Mouse (Mus musculus): ENCODE measurements around the gene Gramd1a.
A peak's percentile ranks its signal among the peaks of the same experiment; 100 is the strongest.

Gramd1a gene

DNA sequence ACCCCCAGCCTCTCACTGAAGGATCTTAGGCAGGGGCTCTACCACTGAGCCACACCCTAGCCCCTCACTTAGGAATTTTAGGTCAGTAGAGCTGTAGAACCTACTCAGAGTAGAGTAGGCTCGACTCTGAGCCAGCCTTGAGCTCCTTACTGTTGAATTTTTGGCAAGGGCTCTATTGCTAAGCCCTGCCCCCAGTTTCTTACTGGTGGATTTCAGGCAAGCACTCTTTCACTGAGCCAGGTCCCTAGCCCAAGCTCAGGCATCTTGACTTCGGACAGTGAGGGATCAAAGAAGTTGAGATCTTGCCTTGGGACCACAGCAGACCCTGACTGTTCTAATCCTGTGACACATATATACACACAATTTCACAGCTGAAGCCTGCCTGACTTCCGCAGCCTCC lies 32.0 kb downstream of the Gramd1a start:
- no peak for DNase-seq (ENCODE audit: low spot score)

DNA sequence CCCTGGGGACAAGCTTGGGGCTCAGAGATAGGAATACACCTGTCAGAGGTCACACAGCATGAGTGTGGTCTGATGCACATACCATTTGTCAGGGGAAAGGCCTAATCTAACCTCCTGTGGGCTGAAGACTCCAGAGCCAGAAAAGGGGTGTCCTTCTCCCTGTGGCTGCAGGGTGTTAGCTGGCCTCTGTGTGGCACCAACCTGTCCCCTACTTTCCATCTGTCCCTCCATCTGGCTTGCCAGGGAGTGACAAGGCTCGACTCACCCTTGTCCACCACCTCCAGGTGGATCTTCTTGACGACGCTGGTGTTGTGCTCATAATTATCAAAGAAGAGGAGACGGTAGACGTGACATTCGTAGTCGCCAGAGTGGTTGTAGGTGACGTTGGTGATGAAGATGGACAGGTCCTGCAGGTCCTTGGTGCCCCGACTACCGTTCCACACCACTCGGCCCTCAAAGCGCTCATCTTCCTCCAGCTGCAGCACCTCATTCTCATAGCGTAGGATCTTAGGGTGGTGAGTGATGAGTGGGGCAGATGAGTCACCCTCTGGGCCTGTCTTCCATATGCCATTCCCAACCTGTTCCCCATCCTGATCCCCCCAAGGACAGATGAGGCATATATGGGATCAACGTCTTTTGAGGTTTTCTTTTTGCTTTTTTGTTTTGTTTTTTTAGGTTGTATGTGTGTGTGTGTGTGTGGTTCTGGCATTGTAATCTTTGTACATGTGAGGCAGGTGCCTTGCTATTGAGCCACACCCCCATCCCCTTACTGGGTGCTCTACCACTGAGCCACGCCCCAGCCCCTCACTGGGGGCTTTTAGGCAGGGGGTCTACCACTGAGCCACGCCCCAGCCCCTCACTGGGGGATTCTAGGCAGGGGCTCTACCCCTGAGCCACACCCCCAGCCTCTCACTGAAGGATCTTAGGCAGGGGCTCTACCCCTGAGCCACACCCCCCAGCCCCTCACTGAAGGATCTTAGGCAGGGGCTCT lies 32.8 kb downstream of the Gramd1a start:
- DNase-seq (ENCODE audit: low spot score), result no peak

DNA sequence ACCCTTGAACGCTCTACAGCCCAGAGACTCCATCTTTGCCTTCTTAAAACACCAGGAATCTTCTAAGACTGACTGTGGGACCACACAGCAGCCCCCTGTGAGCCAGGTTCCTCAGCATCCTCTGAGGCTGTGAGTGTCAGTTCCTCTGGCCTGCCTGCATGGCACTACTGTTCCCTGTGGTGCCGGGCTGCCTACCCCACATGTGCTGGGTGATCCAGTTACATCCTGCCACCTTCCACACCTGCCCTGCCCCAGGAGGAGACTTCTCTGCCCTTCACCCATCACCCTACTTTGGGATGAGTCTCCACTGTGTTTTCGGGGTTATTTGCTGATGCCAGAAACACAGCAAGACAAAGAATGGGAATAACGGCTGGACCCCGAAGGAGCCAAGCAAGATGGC lies 36.1 kb downstream of the Gramd1a start:
- no peak for DNase-seq (ENCODE audit: low spot score)

DNA sequence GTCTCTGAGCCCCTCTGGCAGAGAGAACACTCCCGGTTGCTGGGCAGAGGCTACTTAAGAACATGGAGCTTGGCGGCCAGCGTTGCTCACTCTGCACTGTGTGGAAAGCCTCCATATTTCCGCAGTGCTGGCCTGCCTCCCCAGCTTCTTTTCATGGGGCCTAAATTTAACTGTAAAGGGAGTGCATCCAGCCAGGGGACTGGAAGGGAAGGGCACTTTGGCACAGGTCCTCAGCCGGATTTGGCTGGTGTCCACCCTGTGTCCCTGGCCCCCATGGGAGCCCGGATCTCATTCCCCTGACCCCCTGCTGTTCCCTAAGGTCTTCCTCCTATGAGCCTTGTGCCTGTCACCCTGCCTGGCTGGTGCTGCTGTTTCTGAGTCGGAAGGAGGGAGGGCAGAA lies 37.2 kb downstream of the Gramd1a start:
- no peak for DNase-seq (ENCODE audit: low spot score)

DNA sequence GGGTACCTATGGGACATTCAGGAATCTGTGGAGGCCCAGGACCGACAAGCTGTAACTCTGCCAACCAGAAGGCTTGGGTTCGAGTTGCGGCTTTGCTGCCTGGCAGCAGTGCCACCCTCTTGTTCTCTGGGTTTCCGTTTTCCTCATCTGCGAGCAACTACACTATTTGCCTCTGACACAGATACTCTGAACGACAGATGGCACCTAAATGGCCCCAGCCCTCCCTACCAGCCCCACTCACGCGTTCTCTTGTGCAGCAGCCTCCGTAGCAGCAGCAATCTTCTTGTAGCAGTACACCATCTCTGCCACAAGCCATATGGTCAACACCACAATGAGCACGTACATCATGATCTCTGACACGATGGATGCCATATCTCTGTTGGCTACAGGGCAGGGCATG lies 38.2 kb downstream of the Gramd1a start:
- DNase-seq (ENCODE audit: low spot score), result no peak

DNA sequence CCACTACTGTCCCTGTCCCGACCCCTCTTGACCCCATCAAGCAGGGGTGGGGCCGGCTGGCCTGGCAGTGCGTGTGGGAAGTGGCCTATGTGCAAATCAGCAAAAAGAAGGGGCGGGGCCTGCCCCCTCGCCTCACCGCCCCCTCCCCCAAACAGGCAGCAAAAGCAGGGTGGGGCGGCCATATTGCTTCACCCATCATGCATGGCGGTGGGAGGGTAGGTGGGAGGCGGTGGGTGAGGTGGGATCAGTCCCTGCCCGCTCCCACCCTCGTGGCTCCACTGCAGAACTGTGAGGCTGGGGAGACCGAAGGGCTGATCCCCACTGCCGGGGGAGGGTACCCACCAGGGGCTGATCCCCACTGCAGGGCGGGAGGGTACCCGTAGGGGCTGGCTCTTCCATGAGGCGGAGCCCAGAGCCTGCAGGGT lies 39.0 kb downstream of the Gramd1a start:
- DNase-seq (ENCODE audit: low spot score), result no peak

DNA sequence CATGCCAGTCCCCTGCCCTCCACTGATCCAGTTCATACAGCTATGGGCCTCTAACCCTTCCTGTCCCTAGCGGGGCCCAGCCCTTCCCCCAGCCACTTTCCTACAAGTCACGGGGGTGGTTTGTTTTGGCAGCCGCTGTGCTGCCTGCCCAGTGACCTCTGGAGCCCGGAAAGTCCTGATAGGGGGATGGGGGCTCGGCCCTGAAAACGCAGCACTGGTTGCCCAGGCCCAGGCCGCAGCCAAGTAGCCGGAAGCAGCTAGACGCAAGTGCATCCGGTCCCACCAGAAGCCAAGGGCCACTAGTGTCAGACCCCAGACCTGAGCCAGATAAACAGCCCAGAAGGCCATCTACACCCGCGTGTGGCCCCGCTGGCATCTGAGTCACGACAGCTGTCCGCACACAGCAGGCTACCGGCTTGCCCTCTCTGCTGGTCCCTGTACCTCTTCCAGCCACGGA lies 40.1 kb downstream of the Gramd1a start:
- no peak for DNase-seq (ENCODE audit: low spot score)

DNA sequence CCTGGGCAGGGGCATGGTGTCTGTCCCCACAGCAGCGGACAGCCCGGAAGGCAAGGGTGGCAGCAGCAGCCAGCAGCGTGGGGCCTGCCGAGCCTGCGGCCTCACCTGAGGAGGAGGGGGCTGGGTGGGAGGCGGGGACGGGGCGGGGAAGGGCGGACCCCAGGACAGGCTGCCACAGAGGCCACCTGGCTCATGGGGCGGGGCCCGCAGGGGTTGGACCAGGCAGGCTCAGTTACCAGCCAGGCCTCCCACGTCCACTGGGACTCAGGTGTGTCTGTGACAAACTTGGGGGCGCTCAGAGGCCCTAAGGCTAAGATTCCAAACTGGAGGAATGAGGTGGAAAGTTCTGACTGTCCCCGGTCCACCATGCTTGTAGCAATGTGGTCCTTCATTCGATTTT lies 40.5 kb downstream of the Gramd1a start, which contains the start of gene Hpn:
Hpn (minus strand) TSS at position 109 of the 400 bp plus-strand sequence.
- DNase-seq (ENCODE audit: low spot score), result no peak

DNA sequence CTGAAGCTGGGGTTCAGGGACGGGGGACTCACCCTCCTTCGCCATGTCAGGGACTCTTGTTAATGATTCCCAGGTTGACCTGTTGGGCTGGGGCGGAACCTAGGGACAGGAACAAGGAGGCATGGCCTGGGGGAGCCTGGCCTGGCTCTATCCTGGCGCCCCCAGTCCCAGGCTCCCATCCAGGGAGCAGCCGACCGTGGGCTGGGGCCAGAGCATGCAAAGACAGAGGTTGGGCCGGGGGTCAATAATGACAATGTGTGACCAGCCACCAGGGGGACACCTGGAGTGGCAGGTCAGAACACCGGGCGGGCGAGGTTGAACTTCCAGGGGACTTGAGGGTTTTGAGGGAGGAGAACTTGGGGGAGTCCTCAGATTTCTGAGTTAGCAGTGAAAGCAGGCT lies 41.0 kb downstream of the Gramd1a start:
- DNase-seq (ENCODE audit: low spot score), result no peak

DNA sequence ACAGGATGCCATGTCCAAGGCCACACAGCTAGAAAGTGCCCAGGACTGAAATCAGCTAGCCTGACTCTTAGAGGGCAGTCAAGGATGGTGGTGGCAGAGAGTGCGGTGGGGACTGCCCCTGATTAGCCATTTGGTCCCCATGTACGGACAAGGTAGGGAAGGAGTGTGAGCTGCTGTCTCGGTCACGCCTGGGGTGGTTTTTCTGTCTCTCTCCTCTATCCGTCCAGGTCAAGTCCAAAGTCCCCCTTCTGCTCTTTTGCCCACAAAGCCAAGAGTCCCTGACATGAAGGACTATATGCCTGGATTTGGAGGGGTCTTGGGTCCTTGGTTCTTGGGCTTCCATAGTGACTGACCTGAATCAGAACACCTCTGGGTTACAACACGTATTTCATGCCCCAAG lies 41.9 kb downstream of the Gramd1a start:
- DNase-seq (ENCODE audit: low spot score), result no peak

DNA sequence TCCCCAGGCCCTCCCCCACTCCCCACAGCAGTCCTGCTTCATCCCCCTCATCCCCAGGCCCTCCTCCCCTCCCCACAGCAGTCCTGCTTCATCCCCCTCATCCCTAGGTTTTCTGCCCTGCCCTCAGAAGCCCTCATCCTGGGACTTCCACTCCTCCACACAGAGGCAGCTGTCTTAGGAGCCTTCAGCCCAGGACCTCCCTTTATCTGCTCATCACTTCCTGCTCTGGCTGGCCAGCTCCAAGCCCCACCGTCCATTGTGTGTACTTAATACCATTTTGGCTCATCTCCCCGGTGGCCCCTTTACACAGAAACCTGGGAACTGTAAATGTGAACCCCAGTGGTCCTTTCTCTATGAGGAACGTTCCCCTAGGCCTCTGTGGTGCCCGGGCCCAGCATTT lies 43.7 kb downstream of the Gramd1a start:
- DNase-seq (ENCODE audit: low spot score), result no peak

DNA sequence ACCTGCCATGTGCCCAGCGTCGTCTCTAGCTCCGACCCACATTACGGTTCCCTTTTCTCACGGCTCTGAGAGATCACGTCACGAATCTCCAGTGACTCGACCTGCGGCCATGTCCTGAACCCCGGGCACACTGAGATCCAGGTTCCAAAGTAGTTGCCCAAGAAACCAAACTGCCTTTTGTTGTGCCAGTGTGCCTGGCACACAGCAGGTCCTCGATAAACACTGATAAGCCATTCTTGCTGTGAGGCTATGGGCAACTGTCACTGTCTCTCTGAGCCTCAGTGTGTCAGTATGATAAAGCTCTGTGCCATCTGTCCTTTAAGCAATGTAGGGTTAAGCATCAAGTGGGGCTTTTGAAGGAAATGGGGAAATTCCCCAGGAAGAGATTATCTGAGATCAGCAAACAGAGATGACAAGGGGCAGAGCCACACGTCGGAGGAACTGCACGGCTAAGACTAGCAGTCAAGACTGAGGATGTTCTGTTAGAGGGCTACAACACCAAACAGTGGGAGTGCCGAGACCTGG lies 44.8 kb downstream of the Gramd1a start:
- no peak for DNase-seq (ENCODE audit: low spot score)

DNA sequence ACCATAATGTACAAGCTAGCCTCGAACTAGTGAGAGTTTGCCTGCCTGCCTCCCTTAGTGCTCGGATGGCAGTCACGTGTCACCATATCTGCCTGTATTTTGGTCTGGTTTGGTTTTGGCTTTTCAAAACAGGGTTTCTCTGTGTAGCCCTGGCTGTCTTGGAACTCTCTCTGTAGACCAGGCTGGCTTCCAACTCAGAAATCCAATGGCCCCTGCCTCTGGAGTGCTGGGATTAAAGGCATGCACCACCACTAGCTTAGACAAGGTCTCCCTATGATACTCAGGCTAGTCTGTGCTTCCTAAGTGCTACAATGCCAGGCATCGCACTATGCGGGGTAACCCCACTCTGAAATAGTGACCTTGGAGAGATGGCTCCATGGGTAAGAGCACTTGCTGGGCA lies 45.9 kb downstream of the Gramd1a start:
- DNase-seq (ENCODE audit: low spot score), result no peak

DNA sequence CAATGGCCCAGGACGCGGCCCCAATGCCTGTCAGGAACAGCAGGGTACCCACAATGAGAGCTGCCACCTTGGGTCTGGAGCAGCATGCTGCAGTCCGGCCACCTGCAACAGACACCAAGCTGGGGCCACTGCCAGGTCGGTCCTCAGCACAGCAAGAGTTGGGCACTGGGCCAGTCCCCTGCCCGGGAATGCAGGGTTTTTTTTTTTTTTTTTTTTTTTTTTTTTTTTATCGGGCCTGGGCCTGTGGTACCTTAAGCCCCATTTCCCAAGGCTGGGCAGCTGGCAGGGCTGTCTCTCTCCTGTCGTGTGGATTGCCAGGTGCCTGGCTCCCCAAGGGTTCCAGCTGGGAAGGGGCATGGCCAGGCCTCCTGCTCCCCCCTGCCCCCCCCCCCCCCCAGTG lies 46.6 kb downstream of the Gramd1a start:
- no peak for DNase-seq (ENCODE audit: low spot score)

DNA sequence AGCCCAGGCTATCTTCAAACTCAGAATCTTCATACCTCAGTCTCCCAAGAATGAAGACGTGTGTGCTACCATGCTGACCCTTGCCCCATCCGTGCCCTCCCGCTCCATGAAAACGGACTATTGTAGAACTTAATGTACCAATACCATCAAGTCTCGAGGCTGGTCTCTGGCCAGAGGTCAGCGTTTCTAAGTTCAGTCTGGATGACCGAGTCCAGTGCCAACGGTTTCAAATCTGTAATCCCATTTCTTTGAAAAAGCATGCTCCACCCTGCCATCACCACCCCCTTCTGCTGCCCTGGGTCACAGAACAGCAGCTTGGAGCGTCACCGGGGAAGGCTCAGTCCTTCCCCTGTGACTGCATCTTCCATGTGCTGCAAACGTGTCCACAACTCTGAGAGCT lies 47.9 kb downstream of the Gramd1a start:
- DNase-seq (ENCODE audit: low spot score), result no peak

DNA sequence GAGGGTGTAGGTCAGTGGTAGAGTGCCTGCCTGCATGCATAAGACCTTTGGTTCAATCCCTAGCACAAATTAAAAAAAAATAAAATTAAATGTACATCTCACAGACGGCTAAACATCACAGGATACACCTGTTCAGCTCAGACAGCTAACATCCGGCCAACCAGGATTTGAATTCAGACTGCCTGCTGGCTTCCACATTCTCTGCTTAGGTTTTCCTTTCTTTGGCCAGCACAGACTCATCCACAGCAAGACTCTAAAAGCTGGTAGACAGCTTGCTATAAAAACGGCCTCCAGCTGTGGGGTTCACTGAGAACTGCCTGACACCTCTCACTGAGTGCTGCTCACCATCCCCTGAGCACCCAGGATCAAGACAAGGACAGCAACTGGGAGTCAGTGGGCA lies 49.5 kb downstream of the Gramd1a start:
- no peak for DNase-seq (ENCODE audit: low spot score)

DNA sequence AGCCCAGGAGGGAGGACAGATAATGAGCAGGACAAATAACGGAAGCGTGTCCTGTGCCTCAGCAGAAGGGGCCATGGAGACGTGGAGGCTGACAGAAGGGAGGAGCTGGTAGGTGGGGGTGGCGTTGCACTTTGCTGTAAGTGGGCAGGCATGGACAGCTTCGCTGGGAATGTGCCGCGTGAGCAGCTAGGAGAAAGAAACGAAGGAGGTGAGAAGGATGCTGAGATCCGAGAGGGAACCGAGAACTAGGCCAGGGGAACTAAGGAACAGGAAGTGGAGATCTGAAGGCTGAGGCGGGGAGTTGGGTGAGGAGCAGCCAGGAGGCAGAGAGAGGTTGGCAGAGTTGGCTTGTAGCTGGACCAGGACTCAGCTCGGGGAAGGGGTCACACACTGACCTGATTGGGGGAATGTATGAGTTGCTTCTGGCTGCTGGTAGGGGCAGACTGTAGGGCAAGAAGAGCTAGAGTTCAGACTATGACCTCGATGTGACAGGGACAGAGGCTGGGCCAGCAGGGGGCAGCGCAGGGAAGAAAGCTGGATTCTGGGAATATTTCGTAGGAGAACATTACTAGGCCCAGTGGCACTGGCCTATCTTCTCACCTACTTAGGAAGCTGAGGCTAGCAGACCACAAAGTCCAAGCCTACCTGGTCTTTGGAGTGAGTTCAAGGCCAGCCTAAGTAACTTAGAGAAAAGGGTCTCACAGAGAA lies 50.5 kb downstream of the Gramd1a start:
- DNase-seq (ENCODE audit: low spot score), result no peak

DNA sequence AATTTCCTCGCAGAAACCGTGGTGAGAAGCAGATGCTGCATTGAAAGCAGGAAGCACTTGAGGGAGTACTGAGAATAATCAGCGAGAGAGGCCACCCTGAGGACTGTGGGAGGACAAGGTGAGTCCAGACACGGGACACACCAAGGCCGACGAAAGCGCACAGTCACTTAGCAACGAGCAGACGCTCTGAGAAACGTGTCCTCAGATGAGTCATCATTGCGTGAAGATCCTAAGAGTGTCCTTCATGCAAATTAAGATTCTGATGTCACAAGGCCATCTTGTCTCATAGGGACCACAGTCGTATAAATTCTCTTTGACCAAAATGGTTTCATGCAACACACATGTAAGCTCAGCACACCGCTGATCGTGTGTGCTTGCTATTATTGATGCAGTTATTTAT lies 54.9 kb downstream of the Gramd1a start:
- no peak for DNase-seq (ENCODE audit: low spot score)

DNA sequence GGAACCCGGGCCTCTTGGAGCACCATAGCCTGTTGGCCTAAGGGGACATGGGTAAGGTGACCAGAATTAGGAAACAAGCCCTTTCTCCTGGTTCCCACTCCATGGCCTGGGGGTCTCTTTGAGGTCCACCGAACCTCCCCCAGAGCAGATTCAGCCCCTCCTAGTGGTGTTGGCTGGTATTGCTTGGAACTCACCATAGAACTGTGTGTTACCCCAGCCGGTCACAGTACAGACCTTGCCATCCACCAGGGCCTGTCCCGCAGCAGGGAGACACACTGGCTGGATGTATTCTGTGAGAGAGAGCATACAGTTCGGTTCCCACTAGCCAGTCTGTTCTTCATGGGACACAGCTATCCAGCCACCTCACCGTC lies 56.1 kb downstream of the Gramd1a start:
- no peak for DNase-seq (ENCODE audit: low spot score)

DNA sequence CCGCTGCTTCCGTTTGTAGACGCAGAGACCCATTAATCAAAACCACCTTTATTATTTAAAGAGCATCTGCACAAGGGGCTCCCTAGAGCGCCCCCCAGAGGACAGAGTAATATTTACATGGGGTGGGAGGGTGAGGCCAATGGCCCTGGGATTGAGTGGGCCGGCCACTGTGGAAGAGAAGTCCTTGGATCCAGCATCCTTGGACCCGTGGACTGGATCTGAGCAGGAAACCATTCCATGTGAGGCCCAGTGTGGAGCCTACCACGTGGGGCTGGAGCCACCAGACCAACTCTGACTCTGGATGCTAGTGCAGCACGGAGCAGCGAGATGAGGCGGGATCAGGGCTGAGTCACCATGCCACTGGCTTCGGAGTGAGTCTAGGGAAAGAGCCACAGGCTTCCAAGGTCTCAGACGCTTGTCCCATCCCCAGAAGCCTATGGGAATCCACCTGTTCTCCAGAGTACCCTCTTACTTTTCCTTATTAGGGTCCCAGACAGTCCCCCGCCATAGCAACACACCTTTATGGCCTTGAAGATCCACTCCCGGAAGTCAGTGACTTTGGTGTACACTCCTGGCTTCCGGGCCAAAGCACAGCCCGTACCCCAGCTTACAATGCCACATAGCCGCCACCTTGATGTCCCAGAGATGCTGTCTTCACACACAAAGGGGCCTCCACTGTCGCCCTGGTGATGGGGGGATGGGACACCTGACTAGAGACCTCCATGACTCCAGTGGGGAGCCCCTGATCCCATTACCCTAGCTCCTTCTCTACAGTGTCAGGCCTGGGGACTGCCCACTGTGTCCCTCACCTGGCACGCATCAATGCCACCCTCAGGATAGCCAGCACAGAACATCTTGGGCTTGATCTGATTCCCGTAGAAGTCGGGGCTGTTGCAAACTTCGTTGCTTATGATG lies 56.7 kb downstream of the Gramd1a start:
- no peak for DNase-seq (ENCODE audit: low spot score)

DNA sequence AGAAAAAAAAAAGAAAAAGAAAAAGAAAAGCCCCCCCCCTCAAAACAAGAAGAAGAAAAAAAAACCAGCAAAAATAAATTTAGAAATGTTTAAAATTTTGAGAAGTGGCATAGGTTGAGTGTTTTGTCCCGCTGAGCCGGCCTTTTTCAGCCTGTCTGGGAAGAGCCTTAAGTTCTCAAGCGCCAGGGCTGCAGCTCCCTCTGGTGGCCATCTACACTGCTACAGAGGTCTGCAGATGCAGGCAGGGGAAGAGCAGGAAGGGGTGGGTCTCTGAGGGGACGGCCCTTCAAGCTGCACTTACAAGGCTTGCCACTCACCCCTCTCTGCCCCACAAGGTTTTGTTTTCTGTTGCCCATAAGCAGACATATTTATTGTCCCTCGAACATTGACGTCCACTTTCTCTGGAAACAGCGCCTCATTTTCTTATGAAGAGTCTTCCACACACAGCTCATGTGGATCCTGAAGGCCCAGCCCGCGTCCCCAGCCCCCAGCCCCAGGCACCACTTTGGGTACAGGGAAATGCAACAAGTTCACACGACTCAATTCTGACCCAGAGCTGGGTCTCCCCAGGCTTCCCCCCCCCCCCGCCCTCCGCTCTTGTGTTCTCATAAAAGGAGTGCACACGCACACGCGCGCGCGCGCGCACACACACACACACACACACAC lies 58.0 kb downstream of the Gramd1a start:
- DNase-seq (ENCODE audit: low spot score), result peak; percentile 51

All from c-Kit-positive CD71-positive TER-119-positive erythroid progenitor cells, embryonic 14.5 days (primary cell).